Mouse (Mus musculus) neural tube, embryonic 10.5 days (tissue): ENCODE data around the gene Igsf9b.

ENCODE experiments used
- DNase-seq: peaks from one replicate; pipeline ENCODE4 v3.0.0-alpha.2; 2017; ENCODE audit warnings: low spot score; ENCODE audit errors: extremely low spot score

Gene Igsf9b

GRCm38 (mm10) chr9:27289543-27290308, 9.3 kb upstream of the Igsf9b start:
- no peak for DNase-seq

GRCm38 (mm10) chr9:27294380-27294779, 4.6 kb upstream of the Igsf9b start:
- no peak for DNase-seq

- DNase-seq: no peak
These were observed 533 bp downstream of the Igsf9b start for GRCm38 (mm10) chr9:27299286-27300187.

- DNase-seq: peak; percentile 58
These were observed 1.2 kb downstream of the Igsf9b start for GRCm38 (mm10) chr9:27300188-27300691.

GRCm38 (mm10) chr9:27300698-27301097, 1.7 kb downstream of the Igsf9b start:
- DNase-seq: no peak

- peak; percentile 55 for DNase-seq
These were observed 2.5 kb downstream of the Igsf9b start for GRCm38 (mm10) chr9:27301486-27301885.

- no peak for DNase-seq
These were observed 3.3 kb downstream of the Igsf9b start for GRCm38 (mm10) chr9:27302291-27302690.

- DNase-seq: no peak
These were observed 4.8 kb downstream of the Igsf9b start for GRCm38 (mm10) chr9:27303571-27304484.

- no peak for DNase-seq
These were observed 5.6 kb downstream of the Igsf9b start for GRCm38 (mm10) chr9:27304485-27305102.

GRCm38 (mm10) chr9:27305502-27305901, 6.5 kb downstream of the Igsf9b start:
- DNase-seq: no peak

GRCm38 (mm10) chr9:27306642-27307041, 7.6 kb downstream of the Igsf9b start:
- DNase-seq: no peak

GRCm38 (mm10) chr9:27307265-27307664, 8.3 kb downstream of the Igsf9b start:
- no peak for DNase-seq

- DNase-seq: peak; percentile 32
These were observed 9.0 kb downstream of the Igsf9b start for GRCm38 (mm10) chr9:27308045-27308444.

GRCm38 (mm10) chr9:27308561-27308960, 9.6 kb downstream of the Igsf9b start:
- DNase-seq: no peak

- DNase-seq: no peak
These were observed 11.0 kb downstream of the Igsf9b start for GRCm38 (mm10) chr9:27310005-27310404.

GRCm38 (mm10) chr9:27313427-27313826, 14.4 kb downstream of the Igsf9b start:
- DNase-seq: no peak

GRCm38 (mm10) chr9:27321267-27321666, 22.3 kb downstream of the Igsf9b start:
- no peak for DNase-seq

GRCm38 (mm10) chr9:27322277-27322676, 23.3 kb downstream of the Igsf9b start:
- no peak for DNase-seq

- DNase-seq: no peak
These were observed 24.4 kb downstream of the Igsf9b start for GRCm38 (mm10) chr9:27323412-27323811.

- DNase-seq: peak; percentile 63
These were observed 26.9 kb downstream of the Igsf9b start for GRCm38 (mm10) chr9:27325920-27326319.

GRCm38 (mm10) chr9:27327558-27327957, 28.6 kb downstream of the Igsf9b start:
- DNase-seq: no peak
